Mouse (Mus musculus) embryonic fibroblast, embryonic 13.5 days (primary cell): ENCODE results near the gene Pias3.

Source experiments
- CTCF ChIP-seq: IDR thresholded peaks from 2 replicates; pipeline ENCODE4 v1.5.1; 2011; ENCODE audit warnings: mild to moderate bottlenecking, control low read depth, low read length, moderate library complexity, borderline replicate concordance; ENCODE audit not compliant: insufficient read depth
- POLR2A ChIP-seq: IDR thresholded peaks from 2 replicates; pipeline ENCODE4 v1.6.1; 2011; ENCODE audit warnings: low read depth, mild to moderate bottlenecking, control low read depth, low read length, moderate library complexity

DNA sequence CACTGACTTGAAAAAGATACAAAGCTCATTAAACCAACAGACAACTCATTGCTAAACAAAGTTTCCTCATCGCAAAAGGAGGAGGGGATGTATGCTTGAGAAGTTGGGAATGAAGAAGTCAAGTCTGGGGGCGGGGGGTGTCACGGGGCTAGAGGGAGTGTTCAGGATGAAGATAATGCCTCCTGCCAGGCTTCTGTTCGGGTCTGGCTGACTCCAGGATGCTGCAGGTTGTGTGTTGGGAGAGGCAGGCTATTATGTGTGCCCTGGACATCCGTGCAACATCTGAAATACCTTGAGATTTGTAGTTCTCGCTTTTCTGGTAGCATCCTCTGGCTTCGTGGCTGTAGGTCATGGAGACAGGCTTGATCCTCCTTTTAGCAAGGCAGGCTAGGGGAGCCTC, 17.7 kb upstream of the Pias3 start:
- TF ChIP-seq POLR2A (no peak), CTCF (no peak)
